Mouse (Mus musculus): ENCODE measurements around the gene Slc17a7.

DNA sequence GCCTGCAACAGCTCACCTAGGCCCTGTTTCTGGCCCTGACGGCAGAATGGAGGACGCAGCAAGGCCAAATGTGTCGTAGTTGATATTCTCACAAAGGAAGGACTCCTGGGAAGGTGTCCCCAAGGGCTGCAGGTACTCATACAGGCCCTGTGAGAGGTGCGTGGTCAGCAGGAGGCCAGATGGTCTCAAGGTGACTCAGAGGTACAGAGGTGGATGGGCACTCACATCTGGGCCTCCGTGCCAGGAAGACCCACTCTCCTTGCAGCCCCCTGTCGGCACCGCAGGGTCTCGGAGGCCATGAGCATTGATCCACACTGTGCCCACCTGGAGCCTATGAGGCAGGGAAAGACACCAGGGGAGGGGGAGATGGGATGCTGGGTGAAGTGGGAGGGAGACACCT is 18.3 kb upstream of the Slc17a7 start:
- TF ChIP-seq CTCF (IDR thresholded peaks at IDR 0.05; ENCODE audit: borderline replicate concordance, extremely low read depth, insufficient read depth, insufficient read length) (no peak), POLR2A (IDR thresholded peaks at IDR 0.05; ENCODE audit: borderline replicate concordance, extremely low read depth, insufficient read depth, insufficient read length, poor library complexity, severe bottlenecking) (no peak)
